Mouse (Mus musculus) gastrocnemius, adult 2 months (tissue): Measurements from ENCODE around the gene Klhdc8a. TPM values are rescaled to one million over a fixed set of nuclear protein-coding genes. Genes with fewer than 3 reads are reported as not detected.
"Not testable (repeated sequence)": the region's sequence is repeated elsewhere in the genome, so short reads cannot be mapped to it uniquely, and the experiment has no call there.

Experiments
- DNase-seq: peaks from one replicate; pipeline ENCODE4 v3.0.0; 2022
- H3K27ac ChIP-seq: fragments of 200-600 bp; 2 replicates; pipeline ENCODE4 v1.8.1; 2022; ENCODE audit warnings: mild to moderate bottlenecking
- H3K4me3 ChIP-seq: fragments of 200-600 bp; 2 replicates; pipeline ENCODE4 v1.8.1; 2022; ENCODE audit warnings: mild to moderate bottlenecking, moderate library complexity
- CTCF ChIP-seq: fragments of 200-600 bp; IDR thresholded peaks from 2 replicates; pipeline ENCODE4 v1.8.1; 2022; ENCODE audit warnings: antibody characterized with exemption, mild to moderate bottlenecking, moderate library complexity
- intact Hi-C: fragments of 180-260 bp; cut with DNase I; formaldehyde crosslinking; loops from one replicate; pipeline ENCODE4 v1.15.1; 2025
- total RNA-seq, 2 experiments: library from RNA; stranded (reverse); gene quantifications; 2 replicates each; pipeline ENCODE4 v1.2.3; 2021

Gene Klhdc8a
- total RNA-seq, 2 experiments from 2014 or later: 0.13 to 0.31 TPM

GRCm38 (mm10) chr1:132343656-132344055 is 45.2 kb downstream of the Klhdc8a start:
- Histone ChIP-seq H3K4me3 (no peak overlapping the region), H3K27ac (no peak overlapping the region)
- TF ChIP-seq CTCF: no peak
- intact Hi-C loops: no loop called here
- no peak for DNase-seq

GRCm38 (mm10) chr1:132345514-132345913 is 47.1 kb downstream of the Klhdc8a start:
- H3K4me3 ChIP-seq: no peak overlapping the region; the same call in 1 of the 2 replicates
- H3K27ac ChIP-seq: peak overlapping the region; percentile 74

GRCm38 (mm10) chr1:132346134-132346851 is 47.9 kb downstream of the Klhdc8a start:
- H3K27ac ChIP-seq: peak overlapping the region; percentile 74
- peak; percentile 73 for DNase-seq
- intact Hi-C loops: no loop called here
- TF ChIP-seq CTCF: no peak
- H3K4me3 ChIP-seq: peak overlapping the region; percentile 29

More at GRCm38 (mm10) chr1:132345514-132345913, 47.1 kb downstream of the Klhdc8a start:
- DNase-seq: no peak
- no peak for TF ChIP-seq CTCF
- intact Hi-C loops: no loop called here

GRCm38 (mm10) chr1:132346951-132347350 is 48.5 kb downstream of the Klhdc8a start:
- intact Hi-C loops: no loop called here
- Histone ChIP-seq H3K27ac (peak overlapping the region; percentile 74), H3K4me3 (no peak overlapping the region)
- DNase-seq: no peak
- no peak for TF ChIP-seq CTCF

- no peak for DNase-seq
- no peak overlapping the region for H3K4me3 ChIP-seq
- intact Hi-C loops: no loop called here
- H3K27ac ChIP-seq: no peak overlapping the region
- TF ChIP-seq CTCF: no peak
These were observed 50.0 kb downstream of the Klhdc8a start for GRCm38 (mm10) chr1:132348401-132348800.

GRCm38 (mm10) chr1:132349049-132349448 is 50.6 kb downstream of the Klhdc8a start:
- DNase-seq, H3K27ac ChIP-seq, intact Hi-C loops, H3K4me3 ChIP-seq: not testable (repeated sequence)

GRCm38 (mm10) chr1:132349601-132350000 is 51.2 kb downstream of the Klhdc8a start:
- not testable (repeated sequence) for H3K4me3 ChIP-seq

GRCm38 (mm10) chr1:132351058-132351457 is 52.6 kb downstream of the Klhdc8a start:
- intact Hi-C loops: no loop called here
- H3K27ac ChIP-seq: no peak overlapping the region
- DNase-seq: no peak
- H3K4me3 ChIP-seq: no peak overlapping the region
- TF ChIP-seq CTCF: peak; percentile 11; the same call in 1 of the 2 replicates

More at GRCm38 (mm10) chr1:132349601-132350000, 51.2 kb downstream of the Klhdc8a start:
- intact Hi-C loops, DNase-seq, H3K27ac ChIP-seq: not testable (repeated sequence)

- intact Hi-C loops: no loop called here
- Histone ChIP-seq H3K27ac (no peak overlapping the region), H3K4me3 (no peak overlapping the region)
- no peak for TF ChIP-seq CTCF
- DNase-seq: no peak
These were observed 55.0 kb downstream of the Klhdc8a start for GRCm38 (mm10) chr1:132353389-132353788.

GRCm38 (mm10) chr1:132354234-132354633 is 55.8 kb downstream of the Klhdc8a start:
- H3K27ac ChIP-seq: peak overlapping the region; percentile 70
- DNase-seq: no peak
- no peak overlapping the region for H3K4me3 ChIP-seq
- no peak for TF ChIP-seq CTCF
- intact Hi-C loops: loop anchor here (2.0 kb wide), 1 partner anchor 197 kb away; no protein-coding TSS in a partner anchor

- Histone ChIP-seq H3K4me3 (no peak overlapping the region), H3K27ac (peak overlapping the region; percentile 70)
- intact Hi-C loops: loop anchor here (1.0 to 2.0 kb wide), 2 partner anchors 43 to 198 kb away; no protein-coding TSS in a partner anchor
- no peak for TF ChIP-seq CTCF
- peak; percentile 41 for DNase-seq
These were observed 56.8 kb downstream of the Klhdc8a start for GRCm38 (mm10) chr1:132355162-132355601.

GRCm38 (mm10) chr1:132355841-132356242 is 57.4 kb downstream of the Klhdc8a start:
- H3K4me3 ChIP-seq: no peak overlapping the region
- intact Hi-C loops: loop anchor here (1.0 to 2.0 kb wide), 3 partner anchors 44 to 199 kb away; no protein-coding TSS in a partner anchor
- peak; percentile 84 for DNase-seq
- peak overlapping the region; percentile 70; the same call in 1 of the 2 replicates for H3K27ac ChIP-seq
- peak; percentile 92 for TF ChIP-seq CTCF

- no peak overlapping the region for H3K4me3 ChIP-seq
- intact Hi-C loops: loop anchor here (2.0 kb wide), 1 partner anchor 144 kb away; no protein-coding TSS in a partner anchor
- H3K27ac ChIP-seq: no peak overlapping the region
- TF ChIP-seq CTCF: no peak
- no peak for DNase-seq
These were observed 58.4 kb downstream of the Klhdc8a start for GRCm38 (mm10) chr1:132356841-132357240.

Other genes with a start within 250 kb of the Klhdc8a start
- 1 to 10 TPM; 4.4 to 9.8 TPM for gene Mfsd4a, start 230.6 kb upstream of the Klhdc8a start, total RNA-seq
- 1 to 10 TPM; 3.0 to 4.1 TPM for gene Cdk18, start 158.9 kb upstream of the Klhdc8a start, total RNA-seq
- gene Lemd1, start 107.2 kb upstream of the Klhdc8a start, total RNA-seq: not detected
- gene AC124108.1, start 107.2 kb upstream of the Klhdc8a start, total RNA-seq: not detected
- gene Gm10188, start 68.9 kb upstream of the Klhdc8a start, total RNA-seq: not detected
- gene Nuak2, start 17.5 kb downstream of the Klhdc8a start, total RNA-seq: under 1 TPM; 0.38 to 0.98 TPM
- gene Tmcc2, start 92.7 kb downstream of the Klhdc8a start, total RNA-seq: 10 to 100 TPM; 29.4 to 40.8 TPM
- 10 to 100 TPM in 1 of 2 experiments, 1 to 10 TPM in 1; 9.7 to 11.1 TPM for gene Dstyk, start 118.9 kb downstream of the Klhdc8a start, total RNA-seq
- 10 to 100 TPM; 18.4 to 23.5 TPM for gene Rbbp5, start 178.7 kb downstream of the Klhdc8a start, total RNA-seq
- 1 to 10 TPM; 1.3 to 1.7 TPM for gene Tmem81, start 207.6 kb downstream of the Klhdc8a start, total RNA-seq
- gene Cntn2, start 244.6 kb downstream of the Klhdc8a start, total RNA-seq: under 1 TPM in 1 of 2 experiments, not detected in 1; 0.08 TPM